Mouse (Mus musculus): ENCODE data around the gene Cd209e.
"Not testable (repeated sequence)": the region's sequence is repeated elsewhere in the genome, so short reads cannot be mapped to it uniquely, and the experiment has no call there.

Cd209e gene

GRCm38 (mm10) chr8:3854209-3854608, at the start of gene Cd209e:
Gene Cd209e, minus strand, starts transcription at chr8:3854309.
- no peak for DNase-seq (ENCODE audit: low read depth, low spot score)

GRCm38 (mm10) chr8:3878455-3878854, 24.3 kb upstream of the Cd209e start, which contains the start of gene Cd209d:
Gene Cd209d, minus strand, starts transcription at chr8:3878555.
- no peak for DNase-seq (ENCODE audit: low read depth, low spot score)

DNA sequence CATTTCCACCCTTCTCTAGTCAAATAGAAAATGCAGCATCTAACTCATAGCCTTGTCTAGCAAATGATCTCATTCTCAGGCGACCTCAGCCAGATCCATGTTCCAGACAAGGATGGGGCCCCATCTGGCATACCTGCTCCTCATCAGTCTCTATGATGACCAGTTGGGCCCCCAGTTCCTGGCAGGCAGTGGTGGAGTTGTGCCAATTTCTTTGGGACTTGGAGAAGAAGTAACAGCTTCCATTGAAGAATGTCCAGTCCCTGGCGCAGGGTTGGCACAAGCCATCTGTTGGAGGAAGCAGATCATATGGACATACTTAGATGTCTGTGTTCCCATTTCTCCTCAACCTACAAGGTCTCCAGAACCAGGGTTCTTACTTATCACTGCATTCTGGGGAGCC, 22.0 kb upstream of the Cd209e start:
- DNase-seq (ENCODE audit: low read depth, low spot score), result no peak

- not testable (repeated sequence) for DNase-seq (ENCODE audit: low read depth, low spot score)
Measured at GRCm38 (mm10) chr8:3862736-3863135, 8.6 kb upstream of the Cd209e start.

DNA sequence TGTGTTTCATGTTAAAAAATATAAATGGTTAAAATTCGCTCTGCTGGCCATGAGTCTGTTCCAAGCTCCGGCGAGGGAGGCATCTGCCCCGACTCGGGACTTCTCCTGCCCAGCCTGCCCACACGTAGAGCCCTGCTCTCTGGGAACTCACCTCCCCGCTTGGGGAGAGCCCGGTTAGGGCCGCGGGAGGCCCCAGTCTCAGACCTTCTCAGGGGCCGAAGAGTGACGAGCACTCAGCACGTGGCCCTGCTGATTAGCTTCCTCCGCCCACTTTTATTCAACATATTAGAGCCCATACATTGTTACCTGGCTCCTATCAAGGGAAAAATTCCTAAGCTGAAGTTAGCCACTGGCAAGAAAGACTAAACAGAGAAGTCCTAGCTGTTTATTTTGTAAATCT, 51.0 kb downstream of the Cd209e start:
- DNase-seq (ENCODE audit: low read depth, low spot score), result no peak
